Mouse (Mus musculus): ENCODE measurements at regions not wholly inside any gene's neighbourhood (a gene's known extent, or its start where the extent isn't known, plus 50 kb on each side); places are given as distances from the start of the nearest gene placed in this dataset.

- no peaks in the 10 kb centered on the region for H3K36me3 ChIP-seq (ENCODE audit: insufficient read depth, low read length)
- DNase-seq (ENCODE audit: low spot score), result no peak
Observed at GRCm38 (mm10) chr3:35699979-35700378, 53.9 kb upstream of the Atp11b start.

DNA sequence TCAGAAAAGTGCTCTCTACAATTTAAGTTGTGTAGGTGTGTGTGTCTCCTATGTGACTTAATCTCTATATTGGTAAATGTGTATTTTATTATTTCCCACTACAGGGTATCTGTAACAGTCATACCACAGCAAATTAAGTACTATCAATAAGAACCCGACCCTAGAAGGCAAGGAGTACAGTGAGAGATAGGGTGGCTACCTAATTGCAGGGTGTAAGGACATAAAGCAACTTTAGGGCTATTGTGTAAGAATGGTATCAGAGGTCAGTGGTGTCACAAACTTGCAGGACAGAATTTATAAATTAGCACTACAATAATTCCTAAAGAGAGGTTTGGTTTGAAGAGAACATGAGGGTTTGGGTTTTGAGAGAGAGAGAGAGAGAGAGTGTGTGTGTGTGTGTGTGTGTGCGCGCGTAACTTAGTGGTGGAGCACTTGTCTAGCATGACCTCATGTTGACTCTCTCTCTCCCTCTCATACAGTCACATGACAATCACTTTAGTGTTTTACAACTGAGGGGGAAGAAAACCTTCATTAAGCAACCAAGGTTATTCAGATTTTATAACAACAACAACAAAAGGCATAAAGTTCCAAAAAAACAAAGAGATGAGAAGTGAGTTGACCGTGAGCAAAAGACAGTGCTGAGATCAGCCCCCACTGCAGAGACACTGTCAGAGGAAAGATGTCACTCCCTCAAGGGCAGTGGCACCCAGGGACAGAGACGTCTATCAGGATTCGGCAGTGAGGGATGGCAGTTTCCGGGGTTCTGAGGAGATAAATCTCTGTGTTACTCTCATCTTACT is 50.2 kb upstream of the Atp11b start:
- Histone ChIP-seq H3K4me2 (ENCODE audit: low read depth, low read length) (no peak overlapping the region), H3K9ac (replicated peaks; ENCODE audit: low read length) (no peak overlapping the region), H3K4me1 (ENCODE audit: insufficient read depth, low read length) (no peaks in the 10 kb centered on the region), H3K27ac (no peak overlapping the region), H3K27me3 (ENCODE audit: insufficient read depth, low read length) (no peaks in the 10 kb centered on the region), H3K36me3 (ENCODE audit: insufficient read depth, low read length) (no peaks in the 10 kb centered on the region), H3K9me3 (ENCODE audit: low read length) (no peaks in the 10 kb centered on the region), H3K4me3 (ENCODE audit: low read length) (no peak overlapping the region)
- no peak for DNase-seq (ENCODE audit: low spot score)
- TF ChIP-seq CTCF (IDR thresholded peaks at IDR 0.05; ENCODE audit: low read depth), result no peak
- WGBS, result 78% methylated on average over 8 of the region's 8 CpGs
- ATAC-seq, result no peak

More at GRCm38 (mm10) chr3:35699979-35700378, 53.9 kb upstream of the Atp11b start:
- H3K4me3 ChIP-seq (ENCODE audit: low read length), result no peak overlapping the region
- no peaks in the 10 kb centered on the region for H3K27me3 ChIP-seq (ENCODE audit: insufficient read depth, low read length)
- H3K4me1 ChIP-seq (ENCODE audit: insufficient read depth, low read length), result no peaks in the 10 kb centered on the region
- no peak for ATAC-seq
- no peaks in the 10 kb centered on the region for H3K9me3 ChIP-seq (ENCODE audit: low read length)
- no peak overlapping the region for H3K4me2 ChIP-seq (ENCODE audit: low read depth, low read length)
- H3K9ac ChIP-seq (replicated peaks; ENCODE audit: low read length), result no peak overlapping the region
- TF ChIP-seq CTCF (IDR thresholded peaks at IDR 0.05; ENCODE audit: low read depth), result no peak
- no peak overlapping the region for H3K27ac ChIP-seq
